ENCODE assay signal across 9 mouse cellular contexts in genomic region chr11:82047746-82048415, GRCm38 (mm10). TPM values are rescaled to one million over a fixed set of nuclear protein-coding genes. Genes with fewer than 3 reads are reported as not detected.
DNase-seq lines count a peak whose midpoint lies in the region; ATAC-seq lines count a peak whose summit lies in the region.
"Had no signal": no experiment of that assay in that cellular context is flagged by ENCODE, and none has a peak within 500 bp of the region (broad histone marks: within the 10 kb centered on the region; RNA-seq: fewer than 3 reads in every experiment).

No protein-coding gene starts in this region.

- H3K9me3 ChIP-seq in heart, embryonic 11.5 days (replicated peaks; ENCODE audit: control insufficient read depth, low read length) = no peaks in the 10 kb centered on the region

- no peak overlapping the region for H3K9ac ChIP-seq in heart, embryonic 11.5 days (ENCODE audit: low read depth, low read length)

- peak; percentile 95 for DNase-seq in heart, adult 11 months
- peak; percentile 22 for DNase-seq in right cerebral cortex, postnatal 4 days
- no peak for DNase-seq in right cerebral cortex, postnatal 36 days (ENCODE audit: low spot score in 2 of 2)
- DNase-seq in c-Kit-positive CD71-positive TER-119-negative erythroid progenitor cells, embryonic 14.5 days (ENCODE audit: low read depth) = peak; percentile 3
- DNase-seq in heart, postnatal 36 days = peak; percentile 61 to 66
- peak; percentile 49 for DNase-seq in lung, postnatal 25 days (ENCODE audit: low spot score)
- peak; percentile 67 for DNase-seq in thymus, postnatal 4 days

- no peak overlapping the region for H3K4me3 ChIP-seq in heart, embryonic 11.5 days (ENCODE audit: low read depth, low read length)

- intact Hi-C loops in heart, postnatal 36 days (cut with DNase I) = loop anchor here (2.0 kb wide), 2 partner anchors 51 to 129 kb away; no protein-coding TSS in a partner anchor

- no peak overlapping the region for H3K4me2 ChIP-seq in heart, embryonic 11.5 days

- no peaks in the 10 kb centered on the region for H3K4me1 ChIP-seq in heart, embryonic 11.5 days (ENCODE audit: control insufficient read depth, insufficient read depth, low read length)

- no peaks in the 10 kb centered on the region for H3K27me3 ChIP-seq in heart, embryonic 11.5 days (ENCODE audit: control insufficient read depth, insufficient read depth, low read length)

- no peaks in the 10 kb centered on the region for H3K36me3 ChIP-seq in heart, embryonic 11.5 days (ENCODE audit: control insufficient read depth, insufficient read depth, low read length)

- H3K27ac ChIP-seq in heart, embryonic 11.5 days (ENCODE audit: low read depth, low read length) = no peak overlapping the region

- no peak for ATAC-seq in heart, embryonic 11.5 days (replicated peaks; ENCODE audit: insufficient number of reproducible peaks, low FRiP score, low TSS enrichment)

- 35% methylated on average over 6 of the region's 6 CpGs for WGBS in heart, embryonic 11.5 days (ENCODE audit: insufficient replicate concordance)

RNA-seq across cellular contexts. Expression of gene Ccl7, which starts 2.4 kb away (rescaled TPM):
- 2.0 and 2.8 TPM in 2 replicates for polyA plus RNA-seq in heart, embryonic 11.5 days (2014; fragmentation: Nextera tagmentation; extraction: Ambion mirVana)
- under 1 TPM; 0.46 to 0.92 TPM for total RNA-seq in heart, postnatal 36 days (2021)
- total RNA-seq: left cerebral cortex, postnatal 25 days had no signal

RNA-seq across cellular contexts. Expression of gene Gm17268, which starts 9.5 kb away (rescaled TPM):
- polyA plus RNA-seq in heart, embryonic 11.5 days (2014; fragmentation: Nextera tagmentation; extraction: Ambion mirVana) = not detected in 2 replicates
- not detected for total RNA-seq in heart, postnatal 36 days (2021)
- total RNA-seq: left cerebral cortex, postnatal 25 days had no signal

RNA-seq across cellular contexts. Expression of gene Ccl11, which starts 9.7 kb away (rescaled TPM):
- polyA plus RNA-seq in heart, embryonic 11.5 days (2014; fragmentation: Nextera tagmentation; extraction: Ambion mirVana) = not detected in 2 replicates
- 1 to 10 TPM; 1.6 to 1.7 TPM for total RNA-seq in heart, postnatal 36 days (2021)

RNA-seq across cellular contexts. Expression of gene Ccl2, which starts 12.5 kb away (rescaled TPM):
- 6.8 and 8.2 TPM in 2 replicates for polyA plus RNA-seq in heart, embryonic 11.5 days (2014; fragmentation: Nextera tagmentation; extraction: Ambion mirVana)
- total RNA-seq in heart, postnatal 36 days (2021) = 1 to 10 TPM; 1.5 TPM
- total RNA-seq: left cerebral cortex, postnatal 25 days had no signal

RNA-seq across cellular contexts. Expression of gene Ccl12, which starts 53.8 kb away (rescaled TPM):
- 0.62 and 0.66 TPM in 2 replicates for polyA plus RNA-seq in heart, embryonic 11.5 days (2014; fragmentation: Nextera tagmentation; extraction: Ambion mirVana)
- 1 to 10 TPM in 1 of 2 experiments, not detected in 1; 1.3 TPM for total RNA-seq in heart, postnatal 36 days (2021)
- total RNA-seq: left cerebral cortex, postnatal 25 days had no signal

Comparison
In these comparisons a context has a peak if more than half of its experiments do, and no peak if none do; other contexts are left out.
1. DNase-seq: peak in heart, adult 11 months (single experiment), right cerebral cortex, postnatal 4 days (single experiment), c-Kit-positive CD71-positive TER-119-negative erythroid progenitor cells, embryonic 14.5 days (single experiment), heart, postnatal 36 days (2 of 2), lung, postnatal 25 days (single experiment) and thymus, postnatal 4 days (single experiment); none in right cerebral cortex, postnatal 36 days (0 of 2).